Mouse (Mus musculus) spleen, postnatal 14 days (tissue): ENCODE results near the gene Asic5.

Experiments used
- DNase-seq, 2 experiments: peaks; one replicate each; pipeline ENCODE4 v3.0.0; 2021 to 2022; ENCODE audit warnings: low spot score in 2 of 2

Asic5 gene

DNA sequence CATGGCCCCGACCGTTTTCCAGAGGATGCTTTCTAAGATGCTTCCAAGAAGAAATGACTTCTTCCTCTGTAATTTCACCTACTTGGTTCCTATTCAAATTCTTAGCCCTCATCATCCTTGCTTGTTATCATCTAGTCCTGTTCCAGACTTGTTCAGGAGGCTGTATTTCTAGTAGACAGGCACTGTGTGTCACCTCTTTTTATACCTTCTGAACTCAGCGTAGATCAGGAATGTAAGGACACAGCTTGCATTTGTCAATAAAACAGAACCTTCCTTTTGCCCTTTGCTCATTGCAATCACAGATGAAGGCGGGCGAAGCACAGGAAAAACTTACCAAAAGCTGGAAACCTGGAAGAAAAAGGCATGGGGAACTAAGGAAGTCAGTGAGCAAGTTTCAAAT lies at the start of gene Asic5:
TSS of gene Asic5 (plus strand) at position 301 of the 400 bp plus-strand sequence.
- DNase-seq: no peak

DNA sequence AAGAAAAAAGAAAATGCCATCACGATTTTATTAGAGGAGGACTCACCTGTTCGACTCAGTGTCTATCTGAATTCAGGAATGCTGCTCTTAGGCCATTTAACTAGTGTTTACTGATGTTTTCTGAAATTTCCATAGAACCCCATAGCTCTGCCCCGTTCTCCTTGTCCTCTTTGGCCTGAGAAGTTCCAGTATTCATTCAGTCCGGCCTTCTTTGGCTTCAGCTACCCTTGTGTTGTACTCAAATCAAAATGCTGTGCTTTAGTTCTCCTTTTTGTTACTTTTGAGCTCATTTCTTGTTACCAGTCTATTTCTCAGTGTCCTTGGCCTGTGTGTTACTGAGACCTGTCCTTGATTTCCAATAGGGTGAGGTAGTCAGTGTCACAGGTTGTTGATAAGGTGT lies 48.7 kb upstream of the Asic5 start:
- no peak for DNase-seq

DNA sequence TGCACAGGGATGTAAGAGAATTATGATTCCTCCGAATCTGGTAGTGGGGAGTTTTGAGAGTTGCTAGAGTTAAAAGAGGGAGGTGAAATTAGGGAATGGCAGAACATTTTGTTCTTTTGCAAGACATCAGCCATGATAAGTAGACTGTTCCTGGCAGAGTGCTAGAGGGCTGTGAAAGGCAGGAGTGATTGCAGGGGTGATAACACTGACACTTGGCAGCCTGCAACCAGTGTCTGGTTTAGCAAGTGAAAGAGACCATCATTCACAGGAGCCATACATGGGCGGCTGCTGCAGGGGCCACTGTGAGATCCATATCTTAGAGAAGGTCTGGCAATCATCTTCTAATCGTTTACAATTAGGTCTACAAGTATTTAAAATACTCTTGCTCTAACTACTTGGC lies 43.2 kb upstream of the Asic5 start:
- no peak for DNase-seq

DNA sequence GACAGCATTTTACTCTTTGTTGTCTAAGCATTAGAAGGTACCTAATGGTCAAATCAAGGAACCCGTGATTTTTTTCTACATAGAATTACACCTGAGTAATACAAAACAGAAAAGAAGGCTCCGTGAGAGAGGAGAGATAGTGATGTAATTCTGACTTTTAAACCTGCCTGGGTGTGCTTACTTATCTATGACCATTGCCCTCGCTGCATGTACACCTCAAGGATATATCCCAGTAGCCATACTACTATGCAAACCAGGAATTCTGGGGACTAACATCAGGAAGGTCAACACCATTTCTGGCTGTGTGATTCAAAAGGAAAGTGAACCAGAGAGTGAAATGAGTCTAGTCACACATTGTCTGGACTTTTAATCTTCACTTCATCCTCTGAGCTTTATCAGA lies 39.7 kb upstream of the Asic5 start:
- no peak for DNase-seq

DNA sequence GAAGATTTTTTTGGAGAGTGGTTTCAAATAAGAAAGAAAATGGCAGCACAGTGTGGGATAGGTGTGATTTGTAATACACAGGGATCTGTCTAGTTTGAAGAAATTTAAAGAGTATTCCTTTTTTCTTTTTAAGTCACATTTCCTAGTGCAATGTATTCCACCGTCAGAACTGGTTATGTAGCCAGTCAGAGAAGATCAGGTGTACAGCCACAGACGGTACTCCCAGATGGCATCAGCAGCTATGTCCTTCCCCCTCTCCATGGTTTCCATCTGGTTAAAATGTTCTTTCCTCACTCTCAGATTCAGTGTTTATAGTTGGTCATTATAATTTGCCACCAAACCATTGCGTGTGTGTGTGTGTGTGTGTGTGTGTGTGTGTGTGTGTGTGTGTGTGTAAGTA lies 39.0 kb upstream of the Asic5 start:
- no peak for DNase-seq

DNA sequence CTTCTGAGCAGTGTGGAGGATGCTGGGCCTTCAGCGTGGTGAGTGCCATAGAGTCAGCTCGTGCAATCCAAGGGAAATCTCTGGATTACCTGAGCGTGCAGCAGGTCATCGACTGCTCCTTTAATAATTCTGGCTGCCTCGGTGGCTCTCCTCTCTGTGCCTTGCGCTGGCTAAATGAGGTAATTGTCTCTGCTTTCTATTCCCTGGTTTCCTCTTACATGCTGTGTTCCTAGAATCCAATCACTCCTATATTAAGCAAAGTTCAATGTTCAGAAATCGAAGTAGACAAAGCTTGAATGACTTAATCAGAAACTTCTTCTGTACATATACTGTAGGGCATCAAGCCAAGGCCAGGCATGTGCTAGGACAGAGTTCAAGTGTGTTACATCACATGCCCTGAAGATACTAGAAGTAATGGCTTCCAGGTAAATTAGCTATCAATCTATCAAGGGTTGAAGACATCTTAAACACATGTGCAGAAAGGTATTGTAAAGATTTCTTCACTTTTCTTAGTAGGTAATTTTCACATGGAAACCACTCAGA lies 37.2 kb upstream of the Asic5 start:
- no peak for DNase-seq

DNA sequence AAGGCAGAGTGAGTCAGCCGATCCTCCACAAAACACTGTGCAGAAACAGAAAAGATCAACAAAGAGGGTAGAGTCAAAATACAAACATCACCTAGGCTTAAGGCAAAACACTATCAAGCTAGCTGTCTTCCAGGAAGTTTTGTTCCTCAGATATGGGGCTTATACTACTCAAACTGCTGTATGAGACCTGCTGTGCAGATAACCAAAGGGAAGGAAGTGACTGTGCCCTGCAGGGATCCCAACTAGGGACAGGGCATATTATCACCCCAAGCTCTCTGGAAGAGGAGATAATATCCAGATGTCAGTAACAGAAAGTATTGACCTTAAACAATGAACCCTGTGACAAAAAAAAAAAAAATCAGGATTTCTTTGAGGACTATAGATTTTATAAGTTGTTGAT lies 33.0 kb upstream of the Asic5 start:
- no peak for DNase-seq

DNA sequence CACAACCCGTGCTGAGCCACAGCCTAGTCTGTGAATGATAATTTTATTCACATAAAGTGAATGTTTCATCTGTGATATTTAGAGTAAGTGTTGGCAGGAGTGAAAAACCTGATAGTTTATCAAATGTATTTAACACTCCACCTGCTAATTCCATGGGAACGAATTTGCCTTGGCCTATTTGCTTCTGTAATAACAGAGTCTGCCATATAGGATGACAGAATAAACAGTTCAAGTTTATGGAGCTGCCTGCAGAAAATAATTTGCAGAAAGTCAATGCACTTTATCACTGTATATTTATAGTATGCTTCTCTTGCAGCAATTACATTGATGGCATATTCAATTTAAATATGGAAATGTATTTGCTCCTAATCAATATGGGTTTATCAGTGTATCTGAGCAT lies 30.3 kb upstream of the Asic5 start:
- no peak for DNase-seq

DNA sequence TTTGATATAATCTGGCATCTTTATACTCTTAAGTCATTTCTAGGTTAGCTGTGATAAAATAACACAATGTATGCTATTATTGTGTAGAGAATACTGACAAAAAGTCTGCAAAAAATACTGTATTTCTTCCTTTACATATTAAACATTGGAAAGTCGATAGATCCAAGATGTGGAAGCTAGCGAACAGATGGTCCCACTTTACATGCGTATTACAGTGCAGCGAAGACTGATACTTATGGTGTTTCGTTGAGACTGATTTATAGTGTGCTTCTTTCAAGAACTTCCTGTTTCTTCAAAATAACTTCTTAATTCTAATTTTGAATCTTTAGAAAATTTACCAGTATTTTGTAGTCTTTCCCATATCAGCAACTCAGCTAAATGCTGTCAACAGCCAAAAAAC lies 24.6 kb upstream of the Asic5 start:
- no peak for DNase-seq

DNA sequence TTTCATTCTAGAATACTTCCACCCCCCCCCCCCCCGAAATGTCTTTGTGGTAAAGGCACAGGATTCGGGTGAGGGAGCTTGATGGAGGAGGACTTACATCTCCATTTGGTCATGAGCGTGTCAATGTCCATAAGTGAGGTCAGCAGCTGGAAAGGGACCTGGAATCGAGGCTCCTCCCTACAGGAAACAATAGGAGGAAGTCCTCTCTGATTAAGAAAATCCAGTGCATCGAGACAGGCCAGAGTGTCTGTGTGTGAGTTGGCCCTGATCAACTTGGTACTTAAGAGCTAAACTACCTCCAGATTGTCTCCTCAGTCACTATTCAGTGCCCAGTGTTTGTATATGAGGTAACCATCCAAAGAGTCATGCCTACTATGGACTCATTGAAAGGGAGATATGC lies 20.8 kb upstream of the Asic5 start:
- DNase-seq: no peak

DNA sequence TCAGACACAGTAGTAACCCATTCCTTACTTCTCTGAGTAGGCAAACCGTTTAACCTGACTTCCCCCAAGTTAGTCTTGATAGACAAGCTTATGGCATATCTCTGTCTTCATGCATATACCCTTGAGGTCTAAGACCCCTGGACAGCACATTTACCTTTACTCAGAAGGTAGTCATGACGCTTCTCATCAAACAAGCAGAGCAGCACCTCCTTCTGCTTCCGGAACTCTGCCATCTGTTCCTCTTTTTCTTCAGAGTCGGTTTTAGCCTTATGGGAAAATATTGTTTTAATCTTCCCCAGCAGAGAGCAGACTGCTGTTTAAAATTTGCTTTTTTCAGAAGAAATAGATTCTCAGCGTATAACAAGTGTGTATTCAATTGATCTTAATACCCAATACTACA lies 18.3 kb upstream of the Asic5 start:
- DNase-seq: no peak

DNA sequence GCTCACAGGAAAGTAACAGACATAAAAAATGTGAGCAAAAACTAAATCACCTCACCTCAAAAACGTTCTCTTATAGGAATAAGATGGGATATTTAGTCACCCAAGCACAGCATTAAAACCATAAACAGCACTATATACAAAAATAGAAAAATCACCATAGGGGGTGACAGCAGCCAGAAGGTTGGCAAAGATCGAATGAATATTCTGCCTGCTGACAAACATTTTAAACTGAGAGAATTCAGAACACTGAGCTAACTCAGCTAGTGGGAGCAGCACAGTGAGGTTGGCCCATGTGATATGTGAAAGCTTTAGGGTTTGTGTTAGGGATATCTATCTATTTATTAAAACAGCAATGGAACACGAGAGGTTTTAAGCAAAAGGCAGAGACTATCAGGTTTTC lies 17.5 kb upstream of the Asic5 start:
- no peak for DNase-seq

DNA sequence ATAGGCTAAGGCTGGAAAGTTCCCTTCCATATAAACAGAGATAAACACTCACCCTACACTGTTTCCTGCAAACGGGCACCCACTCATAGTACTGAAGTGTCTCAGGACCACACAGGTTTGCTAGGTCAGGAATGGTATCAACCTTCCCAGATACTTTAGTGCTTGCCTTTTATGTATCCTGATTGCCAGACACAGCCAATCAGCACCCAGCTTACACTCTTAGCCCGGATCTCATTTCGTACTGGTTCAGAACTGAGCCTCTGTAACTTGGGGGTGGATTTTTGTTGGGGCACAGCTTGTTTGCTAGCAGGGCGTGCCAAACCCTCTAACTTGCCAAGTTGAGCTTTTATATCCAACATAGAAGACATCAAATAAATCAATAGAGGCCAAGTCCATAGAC lies 6.5 kb upstream of the Asic5 start:
- no peak for DNase-seq

DNA sequence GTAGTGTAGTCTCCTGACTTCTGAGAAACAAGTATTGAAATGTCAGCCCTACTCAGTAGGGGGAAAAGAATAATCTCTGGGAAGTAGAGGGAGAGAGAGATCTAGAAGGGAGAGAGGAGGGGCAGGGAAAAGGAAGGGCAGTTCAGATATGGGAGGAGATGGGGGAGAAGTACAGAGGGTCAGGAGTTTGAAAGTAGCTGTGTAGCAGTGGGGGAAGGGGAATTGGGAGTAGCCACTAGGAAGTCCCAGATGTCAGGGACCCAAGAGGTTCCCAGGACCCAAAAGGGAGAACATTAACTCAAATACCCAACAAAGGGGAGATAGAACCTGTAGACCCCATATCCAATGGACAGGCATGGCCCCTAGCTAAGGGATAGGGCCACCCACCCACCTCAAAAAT lies 6.0 kb upstream of the Asic5 start, which contains the start of gene Tdo2:
TSS of gene Tdo2 (minus strand) at position 101 of the 400 bp plus-strand sequence.
- no peak for DNase-seq

DNA sequence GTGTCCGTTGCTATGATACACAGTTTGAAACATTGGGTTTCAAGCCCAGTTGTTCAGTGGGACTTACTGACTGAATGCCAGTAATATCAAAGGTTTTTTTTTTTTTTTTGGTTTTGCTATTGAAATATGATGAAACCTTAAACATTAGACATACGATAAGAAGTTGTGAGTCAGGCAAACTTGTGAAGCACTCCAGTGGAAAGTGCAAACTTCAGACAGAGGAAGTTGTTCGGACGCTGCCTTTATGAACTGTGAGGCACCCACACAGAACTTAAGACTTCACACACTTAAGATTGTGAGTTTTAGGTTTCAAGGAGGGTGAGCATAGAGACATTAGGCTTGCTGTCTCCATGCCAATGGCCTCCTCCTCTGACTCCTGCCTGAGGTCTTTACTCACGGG lies 514 bp upstream of the Asic5 start:
- DNase-seq: no peak

DNA sequence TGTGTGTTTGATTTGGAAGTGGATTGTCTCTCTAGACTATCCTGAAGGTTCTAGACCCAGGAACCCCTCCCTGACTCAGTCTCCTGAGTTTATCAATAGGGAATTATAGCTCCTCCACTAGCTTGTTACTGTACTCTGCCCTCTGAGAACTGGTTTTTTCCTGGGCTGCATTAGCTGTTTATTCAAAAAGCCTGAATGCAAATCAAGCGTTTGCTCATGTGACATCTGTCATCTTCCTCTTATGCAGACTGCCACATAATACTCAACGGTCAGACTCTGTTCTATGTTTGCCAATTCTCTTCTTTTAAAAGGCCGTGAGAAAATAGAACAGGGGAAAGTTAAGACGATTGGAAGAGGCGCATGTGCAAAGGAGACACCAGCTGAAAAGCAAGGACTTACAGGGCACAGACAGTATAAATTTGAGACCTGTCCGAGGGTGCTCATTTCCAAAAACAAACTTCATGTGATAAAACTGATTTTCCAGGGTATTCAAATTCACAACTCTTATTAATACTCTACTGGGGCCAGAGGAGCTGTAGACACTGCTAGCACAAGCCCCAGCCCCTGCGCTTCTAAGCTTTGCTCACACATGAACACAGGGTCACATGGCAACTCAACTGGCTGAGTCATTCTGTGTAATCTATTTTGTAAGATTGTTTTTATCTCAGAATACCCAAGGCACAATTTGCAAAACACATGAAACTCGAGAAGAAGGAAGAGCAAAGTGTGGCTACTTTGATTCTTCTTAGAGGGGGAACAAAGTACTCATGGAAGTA lies 1.2 kb downstream of the Asic5 start:
- DNase-seq: no peak

DNA sequence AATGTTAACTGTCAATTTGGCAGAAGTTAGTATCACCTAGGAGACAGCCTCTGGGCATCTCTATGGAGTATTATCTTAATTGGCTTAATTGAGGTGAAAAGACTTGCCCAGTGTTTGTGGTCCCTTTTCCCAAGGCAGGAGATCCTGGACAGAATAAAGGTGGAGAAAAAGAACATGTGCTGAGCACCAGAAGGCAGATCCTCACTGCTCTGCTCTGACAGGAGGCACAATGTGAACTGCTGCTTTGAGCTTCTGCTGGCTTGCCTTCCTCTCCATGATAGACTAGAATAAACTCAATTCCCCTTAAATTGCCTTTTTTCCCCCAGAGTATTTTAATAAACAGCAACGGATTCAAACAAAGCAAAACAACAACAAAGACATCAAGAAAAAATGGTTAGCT lies 3.0 kb downstream of the Asic5 start:
- DNase-seq: no peak

DNA sequence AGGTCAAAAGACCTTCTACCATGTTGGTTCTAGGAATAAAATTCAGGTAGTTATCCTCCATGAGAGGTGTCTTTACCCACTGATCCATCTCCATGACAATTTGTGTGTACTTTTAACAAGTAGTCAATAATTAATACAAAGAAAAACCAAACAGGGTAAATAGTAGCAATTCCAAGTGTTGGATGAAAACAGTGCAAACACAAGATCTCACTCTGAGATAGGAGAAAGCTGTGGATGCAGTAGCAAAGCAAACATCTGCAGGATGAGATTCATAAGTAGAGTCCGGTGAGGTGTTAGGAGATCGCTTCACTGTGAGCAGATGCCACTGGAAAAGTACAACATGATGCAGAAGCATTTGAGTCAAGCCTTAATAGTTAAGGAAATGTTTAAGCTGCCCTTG lies 4.0 kb downstream of the Asic5 start:
- DNase-seq: no peak

DNA sequence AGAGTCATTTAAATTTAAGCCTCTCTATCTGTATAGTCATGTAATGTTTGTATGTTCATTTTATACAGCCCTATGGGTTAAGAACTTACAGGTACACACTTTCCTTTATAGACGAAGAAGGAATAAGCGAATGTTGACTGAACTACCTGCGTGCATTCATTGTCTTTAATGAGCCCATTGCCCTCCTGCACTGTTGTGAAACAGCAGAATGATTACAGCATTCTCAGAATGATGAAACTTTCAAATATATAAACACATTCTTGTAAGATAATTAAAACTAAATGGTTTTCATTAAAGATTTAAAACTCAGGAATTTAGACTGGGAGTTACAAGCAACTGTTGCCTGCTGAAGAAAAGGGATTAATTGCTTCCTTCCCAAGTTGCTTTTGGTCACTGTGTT lies 5.5 kb downstream of the Asic5 start:
- DNase-seq: no peak

DNA sequence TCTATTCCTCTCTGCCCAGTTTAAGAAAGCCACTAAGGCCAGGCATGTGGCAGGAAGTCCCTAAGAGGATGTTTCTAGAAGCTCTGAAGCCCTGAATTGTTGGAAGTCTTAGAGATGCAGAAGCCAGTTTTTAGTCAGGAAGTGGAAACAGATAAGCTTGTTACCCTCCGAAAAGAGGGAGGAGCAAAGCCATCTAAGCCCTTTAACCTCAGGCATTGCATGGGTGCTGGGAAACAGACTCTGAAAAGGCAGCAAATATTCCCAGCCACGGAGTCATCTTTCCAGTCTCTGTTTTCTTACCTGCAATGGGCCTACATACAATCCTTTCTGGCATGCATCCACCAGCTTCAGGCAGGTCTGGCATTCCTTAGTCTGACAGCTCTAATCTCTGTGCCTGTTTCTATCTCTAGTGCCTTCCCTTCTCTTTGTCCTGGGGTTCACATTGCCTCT lies 7.6 kb downstream of the Asic5 start:
- no peak for DNase-seq

DNA sequence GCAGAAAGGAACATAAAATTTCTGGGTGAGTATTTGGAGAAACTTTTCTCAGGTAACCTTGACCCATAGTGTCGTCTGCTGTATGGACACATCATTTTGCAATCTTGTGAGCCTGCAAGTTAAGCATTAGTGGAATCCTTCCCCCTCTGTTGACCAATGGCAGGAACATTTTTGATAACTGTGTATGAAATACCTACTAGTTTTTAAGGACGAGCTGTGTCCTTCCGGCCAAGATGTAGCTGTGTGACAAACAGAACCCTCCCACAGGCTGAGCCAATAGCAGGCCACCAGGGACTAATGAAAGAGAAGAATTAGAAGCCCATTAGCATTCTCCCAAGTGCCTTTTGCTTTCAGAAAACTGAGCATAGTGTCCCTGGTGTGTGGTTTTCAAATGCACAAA lies 8.4 kb downstream of the Asic5 start:
- no peak for DNase-seq

DNA sequence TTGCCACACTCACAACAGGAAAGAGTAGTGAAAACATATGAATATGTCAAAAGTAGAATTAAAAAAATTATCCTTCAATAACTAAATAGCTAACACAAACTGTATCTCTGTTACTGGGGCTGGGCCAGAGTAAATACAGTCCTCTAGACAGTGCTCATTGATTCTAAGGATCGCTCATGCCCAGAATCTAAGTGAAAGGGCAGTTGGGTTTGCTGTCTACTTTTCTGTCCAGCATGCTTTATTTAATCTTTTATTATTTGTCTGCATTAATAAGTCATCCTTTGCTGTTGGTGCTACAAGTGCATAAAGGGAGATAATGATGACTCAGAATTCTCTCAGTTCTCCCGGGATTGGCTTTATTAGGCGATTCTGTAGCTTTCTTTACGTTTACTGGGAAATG lies 13.3 kb downstream of the Asic5 start:
- DNase-seq: no peak

DNA sequence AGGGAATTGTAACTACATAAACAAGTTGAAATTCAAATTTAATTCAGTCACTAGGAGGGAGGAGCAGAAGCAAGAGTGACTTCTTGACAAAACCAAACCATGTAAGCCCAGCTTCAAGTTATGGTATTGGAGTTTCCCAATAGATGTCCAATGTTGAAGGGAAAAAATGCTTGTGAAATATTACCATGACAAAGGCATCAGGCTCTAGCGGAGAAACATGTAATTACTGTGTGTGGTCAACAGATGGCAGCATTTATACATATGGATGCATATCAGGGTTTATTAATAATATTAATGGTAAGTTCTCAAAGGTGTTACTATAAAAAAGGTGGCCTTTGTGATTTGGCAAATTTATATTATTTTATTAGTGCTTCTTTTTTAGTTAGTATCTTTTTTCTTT lies 13.9 kb downstream of the Asic5 start:
- no peak for DNase-seq

DNA sequence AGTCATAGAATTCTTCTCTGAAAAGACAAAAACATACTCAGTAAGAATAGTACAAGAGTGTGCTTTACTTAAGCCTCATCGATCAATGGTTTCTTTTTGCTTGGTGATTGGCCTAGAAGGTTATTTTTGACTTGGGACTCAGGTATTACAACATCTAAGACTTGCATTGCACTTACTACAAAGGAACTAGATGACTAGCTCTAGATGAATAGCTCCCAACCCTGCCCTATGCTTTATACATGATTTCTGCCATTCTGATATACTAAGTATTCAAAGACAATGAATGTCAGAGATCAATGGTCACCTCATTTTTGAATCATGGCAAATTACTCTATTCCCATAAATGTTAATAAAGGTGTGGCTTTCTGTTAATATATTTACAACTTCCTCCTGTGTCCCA lies 24.9 kb downstream of the Asic5 start:
- no peak for DNase-seq
